8 mouse cellular contexts compared by ENCODE assay signal in genomic region chr3:153250598-153251257, GRCm38 (mm10).
A peak's percentile ranks its signal among the peaks of the same experiment; 100 is the strongest.
DNase-seq lines count a peak whose midpoint lies in the region; ATAC-seq lines count a peak whose summit lies in the region.

No protein-coding gene starts in this region.

- no peaks in the 10 kb centered on the region for H3K4me1 ChIP-seq in forebrain, embryonic 15.5 days
- peaks cover 4% of the 10 kb centered on the region; the same call in 1 of the 2 replicates for H3K4me1 ChIP-seq in hindbrain, embryonic 12.5 days

- H3K9me3 ChIP-seq in forebrain, embryonic 15.5 days, result no peaks in the 10 kb centered on the region
- no peaks in the 10 kb centered on the region for H3K9me3 ChIP-seq in hindbrain, embryonic 12.5 days (replicated peaks)

- WGBS in forebrain, embryonic 15.5 days, result 57% methylated on average over 9 of the region's 9 CpGs
- WGBS in hindbrain, embryonic 12.5 days, result 59% methylated on average over 9 of the region's 9 CpGs

- H3K4me3 ChIP-seq in forebrain, embryonic 15.5 days, result no peak overlapping the region
- H3K4me3 ChIP-seq in hindbrain, embryonic 12.5 days, result no peak overlapping the region

- peak; percentile 83 for DNase-seq in MEL-GATA-1-ER (ENCODE audit: extremely low read depth, low read depth)
- DNase-seq in layer of hippocampus, postnatal 14 days (ENCODE audit: low spot score in 2 of 2), result peak; percentile 51 to 57
- DNase-seq in lung, postnatal 25 days (ENCODE audit: low spot score), result peak; percentile 78
- DNase-seq in right cerebral cortex, postnatal 10 days (ENCODE audit: low spot score in 2 of 2), result peak; percentile 66 to 75
- peak; percentile 69 for DNase-seq in urinary bladder, postnatal 14 days (ENCODE audit: low spot score)

- no peak overlapping the region for H3K4me2 ChIP-seq in forebrain, embryonic 15.5 days (replicated peaks)
- no peak overlapping the region for H3K4me2 ChIP-seq in hindbrain, embryonic 12.5 days (replicated peaks)

- no peaks in the 10 kb centered on the region for H3K27me3 ChIP-seq in forebrain, embryonic 15.5 days
- H3K27me3 ChIP-seq in hindbrain, embryonic 12.5 days, result no peaks in the 10 kb centered on the region

- peak; percentile 49; the same call in 1 of the 2 replicates for ATAC-seq in cerebellum, adult (ENCODE audit: insufficient number of reproducible peaks, low FRiP score, low TSS enrichment)
- peak; percentile 41; the same call in 1 of the 2 replicates for ATAC-seq in forebrain, embryonic 15.5 days (replicated peaks)
- 0 out of 2 replicates have a peak, but pooled peaks have one; percentile 38 for ATAC-seq in hindbrain, embryonic 12.5 days (ENCODE audit: low FRiP score)

- H3K9ac ChIP-seq in forebrain, embryonic 15.5 days (replicated peaks), result no peak overlapping the region
- H3K9ac ChIP-seq in hindbrain, embryonic 12.5 days, result no peak overlapping the region

- H3K36me3 ChIP-seq in forebrain, embryonic 15.5 days, result no peaks in the 10 kb centered on the region
- no peaks in the 10 kb centered on the region for H3K36me3 ChIP-seq in hindbrain, embryonic 12.5 days

- no peak overlapping the region for H3K27ac ChIP-seq in forebrain, embryonic 15.5 days (replicated peaks)
- no peak overlapping the region for H3K27ac ChIP-seq in hindbrain, embryonic 12.5 days
